ENCODE assay signal across 9 mouse cellular contexts in the genomic region with DNA sequence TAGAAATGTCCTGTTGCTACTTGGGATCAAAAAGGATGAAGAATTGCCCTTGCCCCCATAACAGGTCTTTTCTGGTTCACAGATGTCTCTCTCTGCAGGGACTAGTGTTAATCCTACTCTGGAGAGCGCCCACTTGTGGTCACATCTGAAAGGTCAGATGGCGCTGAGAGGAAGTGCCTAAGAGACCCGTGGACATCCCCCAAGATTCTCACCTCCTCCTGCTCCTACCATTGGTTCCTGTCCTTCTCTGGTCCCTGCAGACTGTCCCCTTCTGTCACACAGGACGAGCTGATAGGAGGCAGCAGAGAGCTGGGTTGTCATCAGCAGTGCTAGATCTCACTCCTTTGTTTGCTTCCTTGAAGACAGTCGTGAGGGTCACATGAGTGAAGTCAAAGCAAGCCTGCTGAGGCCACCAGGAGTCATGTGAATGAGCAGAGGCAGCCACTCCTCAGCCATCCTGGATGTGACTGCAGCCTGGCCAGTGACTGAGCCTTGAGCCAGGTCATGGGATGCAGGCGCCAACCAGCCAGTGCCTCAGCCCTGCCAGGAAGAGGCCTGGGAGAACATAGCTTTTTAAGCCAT.
A peak's percentile ranks its signal among the peaks of the same experiment; 100 is the strongest.
DNase-seq lines count a peak whose midpoint lies in the region; ATAC-seq lines count a peak whose summit lies in the region.
"Had no signal": no experiment of that assay in that cellular context is flagged by ENCODE, and none has a peak within 500 bp of the region (broad histone marks: within the 10 kb centered on the region; RNA-seq: fewer than 3 reads in every experiment).

No protein-coding gene starts in this region.

- no peak for ATAC-seq in liver, embryonic 11.5 days (replicated peaks; ENCODE audit: low FRiP score)
- peak; percentile 46 to 57; a peak in 2 of 4 replicates for ATAC-seq in hematopoietic stem cell, adult 5-6 weeks (replicated peaks in 1 of 2; ENCODE audit: insufficient read depth in 1 of 2, low FRiP score in 2 of 2, low TSS enrichment in 1 of 2, low read depth in 1 of 2, poor library complexity in 2 of 2, severe bottlenecking in 2 of 2)
- no peak for ATAC-seq in activated CD4-positive, CD25-positive, alpha-beta regulatory T cell, adult 4 months

- H3K4me1 ChIP-seq in liver, embryonic 11.5 days (replicated peaks; ENCODE audit: control insufficient read depth, insufficient read depth, low read length) = no peaks in the 10 kb centered on the region
- H3K4me1 ChIP-seq: megakaryocyte, embryonic 14.5 days had no signal

- peak; percentile 46 to 80 for DNase-seq in adrenal gland, adult (ENCODE audit: inconsistent age in 2 of 2, low spot score in 1 of 2)
- DNase-seq in adrenal gland, adult 8-10 months = no peak
- peak; percentile 35 for DNase-seq in liver
- DNase-seq in liver, embryonic 11.5 days (ENCODE audit: low spot score) = no peak
- DNase-seq in c-Kit-positive CD71-positive TER-119-positive erythroid progenitor cells, embryonic 14.5 days (ENCODE audit: low spot score) = peak; percentile 7
- DNase-seq in lung, postnatal 36 days = peak; percentile 68

- H3K9me3 ChIP-seq in liver, embryonic 11.5 days (ENCODE audit: control insufficient read depth, low read length) = no peaks in the 10 kb centered on the region
- H3K9me3 ChIP-seq: megakaryocyte, embryonic 14.5 days had no signal

- WGBS in liver, embryonic 11.5 days = 26% methylated on average over 6 of the region's 6 CpGs

- no peaks in the 10 kb centered on the region for H3K36me3 ChIP-seq in liver, embryonic 11.5 days (ENCODE audit: control insufficient read depth, insufficient read depth, low read length)

- H3K27ac ChIP-seq in liver, embryonic 11.5 days (ENCODE audit: low read depth, low read length) = no peak overlapping the region

- no peak overlapping the region for H3K4me3 ChIP-seq in liver, embryonic 11.5 days (ENCODE audit: low read depth, low read length)
- H3K4me3 ChIP-seq: megakaryocyte, embryonic 14.5 days had no signal

- no peak overlapping the region for H3K4me2 ChIP-seq in liver, embryonic 11.5 days

- H3K9ac ChIP-seq in liver, embryonic 11.5 days (ENCODE audit: low read depth, low read length) = no peak overlapping the region

- H3K27me3 ChIP-seq in liver, embryonic 11.5 days (replicated peaks; ENCODE audit: control insufficient read depth, insufficient read depth, low read length) = no peaks in the 10 kb centered on the region

Comparison
In these comparisons a context has a peak if more than half of its experiments do, and no peak if none do; other contexts are left out.
1. DNase-seq: peak in adrenal gland, adult (2 of 2), liver (single experiment), c-Kit-positive CD71-positive TER-119-positive erythroid progenitor cells, embryonic 14.5 days (single experiment) and lung, postnatal 36 days (single experiment); none in adrenal gland, adult 8-10 months (single experiment) and liver, embryonic 11.5 days (single experiment).
2. ATAC-seq: peak in hematopoietic stem cell, adult 5-6 weeks (2 of 2); none in liver, embryonic 11.5 days (single experiment) and activated CD4-positive, CD25-positive, alpha-beta regulatory T cell, adult 4 months (single experiment).